Mouse (Mus musculus): ENCODE measurements around the gene Zfp810. TPM values are rescaled to one million over a fixed set of nuclear protein-coding genes. Genes with fewer than 3 reads are reported as not detected.

The Zfp810 gene
- 17.9 and 19.4 TPM in 2 replicates for polyA plus RNA-seq (2015; fragmentation: Nextera tagmentation; extraction: Ambion mirVana)

GRCm38 (mm10) chr9:22307156-22307919, at the start of gene Zfp810:
Gene Zfp810, minus strand, starts transcription at chr9:22307648.
- peak within 1 kb of the TSS; percentile 94 for H3K9ac ChIP-seq
- H3K27ac ChIP-seq (replicated peaks): peak within 1 kb of the TSS; percentile 74
- peak within 1 kb of the TSS; percentile 77 for H3K4me2 ChIP-seq (replicated peaks)
- peak within 1 kb of the TSS; percentile 95 for H3K4me3 ChIP-seq (replicated peaks)
- peaks cover 22% of the 10 kb centered on the region for H3K36me3 ChIP-seq
- WGBS: under 1% methylated on average over 56 of the region's 56 CpGs
- H3K27me3 ChIP-seq: no peaks in the 10 kb centered on the region
- peaks cover 8% of the 10 kb centered on the region for H3K4me1 ChIP-seq
- no peaks in the 10 kb centered on the region for H3K9me3 ChIP-seq (replicated peaks)
- ATAC-seq (ENCODE audit: insufficient number of reproducible peaks, low FRiP score, low TSS enrichment, low read depth): peak; percentile 94

- H3K4me3 ChIP-seq (replicated peaks): no peak overlapping the region
- peaks cover 58% of the 10 kb centered on the region for H3K36me3 ChIP-seq
- H3K27me3 ChIP-seq: no peaks in the 10 kb centered on the region
- ATAC-seq (ENCODE audit: insufficient number of reproducible peaks, low FRiP score, low TSS enrichment, low read depth): no peak
- no peaks in the 10 kb centered on the region for H3K9me3 ChIP-seq (replicated peaks)
- H3K27ac ChIP-seq (replicated peaks): no peak overlapping the region
- no peak overlapping the region for H3K4me2 ChIP-seq (replicated peaks)
- H3K4me1 ChIP-seq: no peaks in the 10 kb centered on the region
- WGBS: 82% methylated on average over 3 of the region's 3 CpGs
- H3K9ac ChIP-seq: no peak overlapping the region
These were observed 48.5 kb upstream of the Zfp810 start for GRCm38 (mm10) chr9:22355919-22356318.

- Histone ChIP-seq H3K9ac (no peak overlapping the region), H3K27me3 (no peaks in the 10 kb centered on the region), H3K4me3 (replicated peaks) (no peak overlapping the region), H3K4me1 (no peaks in the 10 kb centered on the region), H3K27ac (replicated peaks) (no peak overlapping the region), H3K4me2 (replicated peaks) (no peak overlapping the region), H3K36me3 (peaks cover 40% of the 10 kb centered on the region), H3K9me3 (replicated peaks) (no peaks in the 10 kb centered on the region)
- WGBS: 66% methylated on average over 5 of the region's 5 CpGs
- ATAC-seq (ENCODE audit: insufficient number of reproducible peaks, low FRiP score, low TSS enrichment, low read depth): no peak
These were observed 46.5 kb upstream of the Zfp810 start for GRCm38 (mm10) chr9:22353901-22354300.

- no peak for ATAC-seq (ENCODE audit: insufficient number of reproducible peaks, low FRiP score, low TSS enrichment, low read depth)
- Histone ChIP-seq H3K4me3 (replicated peaks) (no peak overlapping the region), H3K27me3 (no peaks in the 10 kb centered on the region), H3K9ac (no peak overlapping the region), H3K4me2 (replicated peaks) (no peak overlapping the region), H3K27ac (replicated peaks) (no peak overlapping the region), H3K4me1 (no peaks in the 10 kb centered on the region), H3K36me3 (peaks cover 36% of the 10 kb centered on the region), H3K9me3 (replicated peaks) (no peaks in the 10 kb centered on the region)
- 94% methylated on average over 5 of the region's 5 CpGs for WGBS
These were observed 46.0 kb upstream of the Zfp810 start for GRCm38 (mm10) chr9:22353465-22353864.

- Histone ChIP-seq H3K4me2 (replicated peaks) (no peak overlapping the region), H3K27ac (replicated peaks) (no peak overlapping the region), H3K4me1 (no peaks in the 10 kb centered on the region), H3K4me3 (replicated peaks) (no peak overlapping the region), H3K36me3 (peaks cover 54% of the 10 kb centered on the region), H3K9me3 (replicated peaks) (no peaks in the 10 kb centered on the region), H3K27me3 (no peaks in the 10 kb centered on the region), H3K9ac (no peak overlapping the region)
- WGBS: 79% methylated on average over 1 of the region's 1 CpGs
- no peak for ATAC-seq (ENCODE audit: insufficient number of reproducible peaks, low FRiP score, low TSS enrichment, low read depth)
These were observed 32.9 kb upstream of the Zfp810 start for GRCm38 (mm10) chr9:22340331-22340730.

- H3K27ac ChIP-seq (replicated peaks): no peak overlapping the region
- H3K9ac ChIP-seq: no peak overlapping the region
- no peak overlapping the region for H3K4me2 ChIP-seq (replicated peaks)
- H3K36me3 ChIP-seq: peaks cover 61% of the 10 kb centered on the region
- H3K27me3 ChIP-seq: no peaks in the 10 kb centered on the region
- no peak overlapping the region for H3K4me3 ChIP-seq (replicated peaks)
- no peak for ATAC-seq (ENCODE audit: insufficient number of reproducible peaks, low FRiP score, low TSS enrichment, low read depth)
- WGBS: 99% methylated on average over 2 of the region's 2 CpGs
- H3K4me1 ChIP-seq: no peaks in the 10 kb centered on the region
- no peaks in the 10 kb centered on the region for H3K9me3 ChIP-seq (replicated peaks)
These were observed 29.8 kb upstream of the Zfp810 start for GRCm38 (mm10) chr9:22337217-22337616.

GRCm38 (mm10) chr9:22327475-22328387, 20.3 kb upstream of the Zfp810 start:
- 2% methylated on average over 32 of the region's 32 CpGs for WGBS
- H3K9ac ChIP-seq: peak overlapping the region; percentile 35
- H3K4me1 ChIP-seq: peaks cover 16% of the 10 kb centered on the region; the same call in 1 of the 2 replicates
- no peaks in the 10 kb centered on the region for H3K9me3 ChIP-seq (replicated peaks)
- H3K27me3 ChIP-seq: no peaks in the 10 kb centered on the region
- H3K36me3 ChIP-seq: peaks cover 3% of the 10 kb centered on the region; the same call in 1 of the 2 replicates
- peak overlapping the region; percentile 89 for H3K4me2 ChIP-seq (replicated peaks)
- H3K27ac ChIP-seq (replicated peaks): peak overlapping the region; percentile 86
- ATAC-seq (ENCODE audit: insufficient number of reproducible peaks, low FRiP score, low TSS enrichment, low read depth): peak; percentile 88
- H3K4me3 ChIP-seq (replicated peaks): peak overlapping the region; percentile 55

GRCm38 (mm10) chr9:22327099-22327474, 19.6 kb upstream of the Zfp810 start:
- ATAC-seq (ENCODE audit: insufficient number of reproducible peaks, low FRiP score, low TSS enrichment, low read depth): 0 out of 2 replicates have a peak, but pooled peaks have one; percentile 5
- Histone ChIP-seq H3K27ac (replicated peaks) (peak overlapping the region; percentile 86), H3K36me3 (no peaks in the 10 kb centered on the region), H3K4me2 (replicated peaks) (peak overlapping the region; percentile 89), H3K9ac (peak overlapping the region; percentile 35; the same call in 1 of the 2 replicates), H3K4me1 (peaks cover 16% of the 10 kb centered on the region; the same call in 1 of the 2 replicates), H3K4me3 (replicated peaks) (peak overlapping the region; percentile 55), H3K27me3 (no peaks in the 10 kb centered on the region), H3K9me3 (replicated peaks) (no peaks in the 10 kb centered on the region)
- 19% methylated on average over 9 of the region's 9 CpGs for WGBS

GRCm38 (mm10) chr9:22324579-22324978, 17.1 kb upstream of the Zfp810 start:
- H3K27ac ChIP-seq (replicated peaks): no peak overlapping the region
- no peaks in the 10 kb centered on the region for H3K36me3 ChIP-seq
- H3K9me3 ChIP-seq (replicated peaks): no peaks in the 10 kb centered on the region
- H3K9ac ChIP-seq: no peak overlapping the region
- ATAC-seq (ENCODE audit: insufficient number of reproducible peaks, low FRiP score, low TSS enrichment, low read depth): no peak
- H3K4me3 ChIP-seq (replicated peaks): no peak overlapping the region
- peaks cover 16% of the 10 kb centered on the region; the same call in 1 of the 2 replicates for H3K4me1 ChIP-seq
- 98% methylated on average over 1 of the region's 1 CpGs for whole genome bisulfite sequencing
- no peaks in the 10 kb centered on the region for H3K27me3 ChIP-seq
- no peak overlapping the region for H3K4me2 ChIP-seq (replicated peaks)

GRCm38 (mm10) chr9:22322381-22323211, 15.1 kb upstream of the Zfp810 start:
- Histone ChIP-seq H3K4me3 (replicated peaks) (no peak overlapping the region), H3K36me3 (no peaks in the 10 kb centered on the region), H3K9me3 (replicated peaks) (no peaks in the 10 kb centered on the region), H3K27me3 (no peaks in the 10 kb centered on the region), H3K4me1 (peaks cover 8% of the 10 kb centered on the region; the same call in 1 of the 2 replicates), H3K4me2 (replicated peaks) (no peak overlapping the region), H3K27ac (replicated peaks) (no peak overlapping the region), H3K9ac (no peak overlapping the region)
- WGBS: 72% methylated on average over 8 of the region's 8 CpGs
- no peak for ATAC-seq (ENCODE audit: insufficient number of reproducible peaks, low FRiP score, low TSS enrichment, low read depth)

All from embryonic facial prominence, embryonic 15.5 days (tissue).